Mouse (Mus musculus) stomach, postnatal 0 days (tissue): ENCODE measurements around the gene Hist2h3b.

Source experiments
- CTCF ChIP-seq: IDR thresholded peaks from 2 replicates; pipeline ENCODE4 v1.5.1; 2016; ENCODE audit warnings: antibody characterized with exemption, low read depth, mild to moderate bottlenecking, moderate library complexity
- EP300 ChIP-seq: optimal IDR thresholded peaks from 2 replicates; pipeline ENCODE3; 2016; ENCODE audit warnings: antibody characterized with exemption

GRCm38 (mm10) chr3:96284457-96284856, 16.0 kb downstream of the Hist2h3b start:
- TF ChIP-seq EP300, result no peak
- peak; percentile 75 for TF ChIP-seq CTCF
